In genomic region chr3:41498791-41499190, GRCm38 (mm10) we compare ENCODE assay signal across 12 mouse cellular contexts. TPM values are rescaled to one million over a fixed set of nuclear protein-coding genes. Genes with fewer than 3 reads are reported as not detected.
A peak's percentile ranks its signal among the peaks of the same experiment; 100 is the strongest.
DNase-seq lines count a peak whose midpoint lies in the region; ATAC-seq and TF ChIP-seq lines count a peak whose summit lies in the region.
"Had no signal": no experiment of that assay in that cellular context is flagged by ENCODE, and none has a peak within 500 bp of the region (broad histone marks: within the 10 kb centered on the region; RNA-seq: fewer than 3 reads in every experiment).

No protein-coding gene starts in this region.

- H3K36me3 ChIP-seq in stomach, embryonic 15.5 days, result no peaks in the 10 kb centered on the region
- no peaks in the 10 kb centered on the region for H3K36me3 ChIP-seq in liver, postnatal 0 days (replicated peaks; ENCODE audit: insufficient read depth, low read length)
- H3K36me3 ChIP-seq: hindbrain, embryonic 13.5 days; neural tube, embryonic 12.5 days had no signal

- H3K27me3 ChIP-seq in stomach, embryonic 15.5 days (replicated peaks), result no peaks in the 10 kb centered on the region
- no peaks in the 10 kb centered on the region for H3K27me3 ChIP-seq in liver, postnatal 0 days (ENCODE audit: insufficient read depth, low read length)
- H3K27me3 ChIP-seq: hindbrain, embryonic 13.5 days; neural tube, embryonic 12.5 days had no signal

- no peaks in the 10 kb centered on the region for H3K9me3 ChIP-seq in stomach, embryonic 15.5 days
- H3K9me3 ChIP-seq in liver, postnatal 0 days (ENCODE audit: low read length), result no peaks in the 10 kb centered on the region
- H3K9me3 ChIP-seq: hindbrain, embryonic 13.5 days; neural tube, embryonic 12.5 days had no signal

- H3K9ac ChIP-seq in stomach, embryonic 15.5 days, result no peak overlapping the region
- no peak overlapping the region for H3K9ac ChIP-seq in liver, postnatal 0 days (replicated peaks)
- H3K9ac ChIP-seq: hindbrain, embryonic 13.5 days; neural tube, embryonic 12.5 days had no signal

- no peak overlapping the region for H3K4me3 ChIP-seq in stomach, embryonic 15.5 days (replicated peaks)
- H3K4me3 ChIP-seq in liver, postnatal 0 days (ENCODE audit: low read depth, low read length), result no peak overlapping the region
- H3K4me3 ChIP-seq: hindbrain, embryonic 13.5 days; neural tube, embryonic 12.5 days had no signal

- H3K4me1 ChIP-seq in stomach, embryonic 15.5 days, result peaks cover 5% of the 10 kb centered on the region
- H3K4me1 ChIP-seq in liver, postnatal 0 days (ENCODE audit: insufficient read depth), result peaks cover 5% of the 10 kb centered on the region; the same call in 1 of the 2 replicates
- H3K4me1 ChIP-seq: hindbrain, embryonic 13.5 days had no signal

- WGBS in stomach, embryonic 15.5 days, result 50% methylated on average over 7 of the region's 7 CpGs
- WGBS in liver, postnatal 0 days (ENCODE audit: insufficient replicate concordance), result 69% methylated on average over 7 of the region's 7 CpGs

- no peak for TF ChIP-seq CTCF in liver, postnatal 0 days (IDR thresholded peaks at IDR 0.05; ENCODE audit: low read depth)

- peak; percentile 40 for DNase-seq in kidney, adult 11 months
- no peak for DNase-seq in kidney, adult 18-20 months
- DNase-seq in heart, adult 8-10 months (ENCODE audit: low spot score), result peak; percentile 68
- peak; percentile 66 for DNase-seq in kidney, postnatal 14 days
- DNase-seq in liver, postnatal 0 days, result no peak
- no peak for DNase-seq in cerebellum, adult 18-20 months
- DNase-seq: right cerebral cortex, postnatal 25 days; thymus, postnatal 14 days had no signal

- TF ChIP-seq EP300 in liver, postnatal 0 days (IDR thresholded peaks at IDR 0.05; ENCODE audit: low read depth), result no peak

- ATAC-seq in stomach, embryonic 15.5 days (ENCODE audit: insufficient read depth, low FRiP score, low read depth), result no peak
- ATAC-seq in liver, postnatal 0 days, result no peak

- H3K4me2 ChIP-seq in stomach, embryonic 15.5 days, result no peak overlapping the region
- H3K4me2 ChIP-seq in liver, postnatal 0 days (ENCODE audit: low read depth, low read length), result no peak overlapping the region
- H3K4me2 ChIP-seq: hindbrain, embryonic 13.5 days; neural tube, embryonic 12.5 days had no signal

- peak overlapping the region; percentile 44; the same call in 1 of the 2 replicates for H3K27ac ChIP-seq in stomach, embryonic 15.5 days
- no peak overlapping the region for H3K27ac ChIP-seq in liver, postnatal 0 days (ENCODE audit: low read depth)
- H3K27ac ChIP-seq: hindbrain, embryonic 13.5 days; macrophage; neural tube, embryonic 12.5 days had no signal

RNA-seq across cellular contexts. Expression of gene Jade1, which starts 56.7 kb away (rescaled TPM):
- total RNA-seq in heart, adult 8-10 months (2022), result 10 to 100 TPM; 26.5 to 40.1 (median 28.9) TPM
- 17.0 and 17.5 TPM in 2 replicates for polyA plus RNA-seq in stomach, embryonic 15.5 days (2015; fragmentation: Nextera tagmentation; extraction: Ambion mirVana)
- 6.8 and 7.2 TPM in 2 replicates for polyA plus RNA-seq in liver, postnatal 0 days (2015; fragmentation: Nextera tagmentation; extraction: Ambion mirVana)

Comparison
In these comparisons a context has a peak if more than half of its experiments do, and no peak if none do; other contexts are left out.
1. DNase-seq: peak in kidney, adult 11 months (single experiment), heart, adult 8-10 months (single experiment) and kidney, postnatal 14 days (single experiment); none in kidney, adult 18-20 months (single experiment), liver, postnatal 0 days (single experiment) and cerebellum, adult 18-20 months (0 of 2).